Mouse (Mus musculus) adipocyte (in vitro differentiated cells): ENCODE measurements around the gene Apba2.

ENCODE experiments used
- DNase-seq: peaks from one replicate; pipeline ENCODE4 v3.0.0-alpha.2; 2016; ENCODE audit warnings: low spot score

Apba2 gene

GRCm38 (mm10) chr7:64586571-64586970 lies 85.1 kb downstream of the Apba2 start:
- no peak for DNase-seq

GRCm38 (mm10) chr7:64588636-64589389 lies 87.3 kb downstream of the Apba2 start:
- no peak for DNase-seq

- no peak for DNase-seq
Measured at GRCm38 (mm10) chr7:64595256-64595655, 93.8 kb downstream of the Apba2 start.

GRCm38 (mm10) chr7:64596652-64597051 lies 95.1 kb downstream of the Apba2 start:
- DNase-seq: no peak

- DNase-seq: no peak
Measured at GRCm38 (mm10) chr7:64609866-64610265, 108.4 kb downstream of the Apba2 start.

- DNase-seq: no peak
Measured at GRCm38 (mm10) chr7:64610875-64611274, 109.4 kb downstream of the Apba2 start.

GRCm38 (mm10) chr7:64619261-64619660 lies 117.8 kb downstream of the Apba2 start:
- no peak for DNase-seq

GRCm38 (mm10) chr7:64626494-64626893 lies 125.0 kb downstream of the Apba2 start:
- DNase-seq: no peak

- no peak for DNase-seq
Measured at GRCm38 (mm10) chr7:64627972-64628655, 126.6 kb downstream of the Apba2 start.

- no peak for DNase-seq
Measured at GRCm38 (mm10) chr7:64630697-64631096, 129.2 kb downstream of the Apba2 start.

- DNase-seq: no peak
Measured at GRCm38 (mm10) chr7:64631131-64631530, 129.6 kb downstream of the Apba2 start.

- DNase-seq: no peak
Measured at GRCm38 (mm10) chr7:64631781-64632351, 130.4 kb downstream of the Apba2 start.

- no peak for DNase-seq
Measured at GRCm38 (mm10) chr7:64633182-64633581, 131.7 kb downstream of the Apba2 start.

- DNase-seq: no peak
Measured at GRCm38 (mm10) chr7:64633916-64634315, 132.4 kb downstream of the Apba2 start.

GRCm38 (mm10) chr7:64634482-64634881 lies 133.0 kb downstream of the Apba2 start:
- DNase-seq: no peak

- no peak for DNase-seq
Measured at GRCm38 (mm10) chr7:64638922-64639321, 137.4 kb downstream of the Apba2 start.

GRCm38 (mm10) chr7:64640651-64641050 lies 139.1 kb downstream of the Apba2 start:
- DNase-seq: no peak

- no peak for DNase-seq
Measured at GRCm38 (mm10) chr7:64642903-64643302, 141.4 kb downstream of the Apba2 start.

GRCm38 (mm10) chr7:64645458-64645857 lies 144.0 kb downstream of the Apba2 start:
- DNase-seq: no peak

GRCm38 (mm10) chr7:64646046-64646445 lies 144.5 kb downstream of the Apba2 start:
- no peak for DNase-seq

- no peak for DNase-seq
Measured at GRCm38 (mm10) chr7:64648947-64649607, 147.6 kb downstream of the Apba2 start.

- no peak for DNase-seq
Measured at GRCm38 (mm10) chr7:64651963-64652362, 150.5 kb downstream of the Apba2 start.

GRCm38 (mm10) chr7:64656787-64657186 lies 155.3 kb downstream of the Apba2 start:
- no peak for DNase-seq
